Mouse (Mus musculus) testis, adult 2 months (tissue): ENCODE measurements around the gene Olfr1158. TPM values are rescaled to one million over a fixed set of nuclear protein-coding genes. Genes with fewer than 3 reads are reported as not detected.
"Not testable (repeated sequence)": the region's sequence is repeated elsewhere in the genome, so short reads cannot be mapped to it uniquely, and the experiment has no call there.

Source experiments
- H3K27ac ChIP-seq: fragments of 200-500 bp; 2 replicates; pipeline ENCODE4 v1.5.1; 2012; ENCODE audit warnings: low read depth, low read length; ENCODE audit not compliant: control insufficient read depth, insufficient read depth
- H3K27me3 ChIP-seq: fragments of 200-500 bp; 2 replicates; pipeline ENCODE4 v1.6.1; 2012; ENCODE audit warnings: mild to moderate bottlenecking, low read length, moderate library complexity; ENCODE audit not compliant: control insufficient read depth, insufficient read depth
- H3K36me3 ChIP-seq: fragments of 200-500 bp; 2 replicates; pipeline ENCODE4 v1.6.1; 2012; ENCODE audit warnings: mild to moderate bottlenecking, low read length; ENCODE audit not compliant: control insufficient read depth, insufficient read depth
- H3K4me1 ChIP-seq: fragments of 200-500 bp; 2 replicates; pipeline ENCODE4 v1.6.1; 2012; ENCODE audit warnings: low read length; ENCODE audit not compliant: control insufficient read depth, insufficient read depth
- H3K4me3 ChIP-seq: fragments of 200-500 bp; 2 replicates; pipeline ENCODE4 v1.5.1; 2012; ENCODE audit warnings: low read depth, mild to moderate bottlenecking, low read length, moderate library complexity, mixed read lengths; ENCODE audit not compliant: control insufficient read depth
- CTCF ChIP-seq: fragments of 200-500 bp; IDR thresholded peaks from 2 replicates; pipeline ENCODE4 v1.5.1; 2012; ENCODE audit warnings: low read depth, mild to moderate bottlenecking, inconsistent platforms, low read length, moderate library complexity; ENCODE audit not compliant: control insufficient read depth, insufficient read depth, insufficient replicate concordance
- POLR2A ChIP-seq: fragments of 200-500 bp; IDR thresholded peaks from 2 replicates; pipeline ENCODE4 v1.6.1; 2012; ENCODE audit warnings: low read depth, mild to moderate bottlenecking, inconsistent platforms, low read length, moderate library complexity; ENCODE audit not compliant: control insufficient read depth
- polyA plus RNA-seq: library from polyadenylated mRNA; depleted of rRNA; stranded (reverse); fragments of >200 nt; gene quantifications from 2 replicates; pipeline ENCODE4 v1.2.3, GENCODE M21; 2012; rRNA removed

The Olfr1158 gene
- polyA plus RNA-seq = not detected in 2 replicates

- no peak within 1 kb of the TSS for H3K27ac ChIP-seq
- no peaks in the 10 kb centered on the region for H3K27me3 ChIP-seq
- TF ChIP-seq POLR2A (no peak), CTCF (no peak)
- no peaks in the 10 kb centered on the region for H3K36me3 ChIP-seq
- H3K4me1 ChIP-seq = no peaks in the 10 kb centered on the region
- no peak within 1 kb of the TSS for H3K4me3 ChIP-seq
Observed at GRCm38 (mm10) chr2:87989813-87990212, at the start of gene Olfr1158. TSS of gene Olfr1158 (plus strand) at chr2:87990113.

- Histone ChIP-seq H3K36me3 (no peaks in the 10 kb centered on the region), H3K27me3 (no peaks in the 10 kb centered on the region), H3K27ac (no peak within 1 kb of the TSS)
Observed at GRCm38 (mm10) chr2:87945037-87945436, 44.9 kb upstream of the Olfr1158 start, which contains the start of gene Olfr1155. TSS of gene Olfr1155 (minus strand) at chr2:87945137.

GRCm38 (mm10) chr2:87953000-87953399 is 36.9 kb upstream of the Olfr1158 start, which contains the start of gene Olfr1156:
TSS of gene Olfr1156 (minus strand) at chr2:87953100.
- Histone ChIP-seq H3K27me3 (no peaks in the 10 kb centered on the region), H3K4me3 (no peak within 1 kb of the TSS), H3K36me3 (no peaks in the 10 kb centered on the region), H3K4me1 (no peaks in the 10 kb centered on the region), H3K27ac (no peak within 1 kb of the TSS)
- TF ChIP-seq POLR2A (no peak), CTCF (no peak)

More at GRCm38 (mm10) chr2:87945037-87945436, 44.9 kb upstream of the Olfr1158 start, which contains the start of gene Olfr1155:
- TF ChIP-seq POLR2A (no peak), CTCF (no peak)
- no peak within 1 kb of the TSS for H3K4me3 ChIP-seq
- H3K4me1 ChIP-seq = no peaks in the 10 kb centered on the region

- H3K4me1 ChIP-seq = no peaks in the 10 kb centered on the region
- no peak within 1 kb of the TSS for H3K27ac ChIP-seq
- no peak within 1 kb of the TSS for H3K4me3 ChIP-seq
- TF ChIP-seq CTCF (no peak), POLR2A (no peak)
- no peaks in the 10 kb centered on the region for H3K27me3 ChIP-seq
- no peaks in the 10 kb centered on the region for H3K36me3 ChIP-seq
Observed at GRCm38 (mm10) chr2:87968199-87968598, 21.7 kb upstream of the Olfr1158 start, which contains the start of gene Olfr1157. TSS of gene Olfr1157 (minus strand) at chr2:87968299.

GRCm38 (mm10) chr2:87974563-87974962 is 15.3 kb upstream of the Olfr1158 start, which contains the start of gene Olfr74:
TSS of gene Olfr74 (minus strand) at chr2:87974663.
- Histone ChIP-seq H3K4me3 (no peak within 1 kb of the TSS), H3K27me3 (no peaks in the 10 kb centered on the region), H3K27ac (no peak within 1 kb of the TSS), H3K4me1 (no peaks in the 10 kb centered on the region), H3K36me3 (no peaks in the 10 kb centered on the region)
- no peak for TF ChIP-seq POLR2A
- TF ChIP-seq CTCF = no peak

GRCm38 (mm10) chr2:88007515-88008318 is 17.8 kb downstream of the Olfr1158 start, which contains the start of gene Olfr1160:
TSS of gene Olfr1160 (minus strand) at chr2:88008268.
- no peak within 1 kb of the TSS for H3K27ac ChIP-seq
- H3K4me1 ChIP-seq = no peaks in the 10 kb centered on the region
- no peaks in the 10 kb centered on the region for H3K27me3 ChIP-seq
- H3K36me3 ChIP-seq = no peaks in the 10 kb centered on the region
- TF ChIP-seq CTCF (no peak), POLR2A (no peak)
- H3K4me3 ChIP-seq = no peak within 1 kb of the TSS

- H3K4me1 ChIP-seq, H3K4me3 ChIP-seq, H3K27ac ChIP-seq, H3K36me3 ChIP-seq, H3K27me3 ChIP-seq: not testable (repeated sequence)
Observed at GRCm38 (mm10) chr2:88022474-88022873, 32.6 kb downstream of the Olfr1158 start, which contains the start of gene Olfr1161. TSS of gene Olfr1161 (plus strand) at chr2:88022774.

GRCm38 (mm10) chr2:88037599-88037998 is 47.7 kb downstream of the Olfr1158 start, which contains the start of gene Olfr73:
TSS of gene Olfr73 (minus strand) at chr2:88037699.
- TF ChIP-seq POLR2A (no peak), CTCF (no peak)
- Histone ChIP-seq H3K4me3 (no peak within 1 kb of the TSS), H3K36me3 (no peaks in the 10 kb centered on the region), H3K27me3 (no peaks in the 10 kb centered on the region), H3K27ac (no peak within 1 kb of the TSS), H3K4me1 (no peaks in the 10 kb centered on the region)

Other genes starting within 250 kb of the Olfr1158 start
- gene Olfr1140, start 246.4 kb upstream of the Olfr1158 start, polyA plus RNA-seq = not detected in 2 replicates
- not detected in 2 replicates for gene Olfr1141, start 236.1 kb upstream of the Olfr1158 start, polyA plus RNA-seq
- gene Olfr152, start 210.6 kb upstream of the Olfr1158 start, polyA plus RNA-seq = not detected in 2 replicates
- not detected in 2 replicates for gene Olfr1143, start 189.5 kb upstream of the Olfr1158 start, polyA plus RNA-seq
- not detected in 2 replicates for gene Olfr1145, start 180.3 kb upstream of the Olfr1158 start, polyA plus RNA-seq
- not detected in 2 replicates for gene Olfr1148, start 159.6 kb upstream of the Olfr1158 start, polyA plus RNA-seq
- not detected in 2 replicates for gene Olfr1150-ps1, start 146.1 kb upstream of the Olfr1158 start, polyA plus RNA-seq
- gene Olfr1151, start 134.3 kb upstream of the Olfr1158 start, polyA plus RNA-seq = not detected in 2 replicates
- not detected in 2 replicates for gene Olfr1152, start 123.6 kb upstream of the Olfr1158 start, polyA plus RNA-seq
- not detected in 2 replicates for gene Olfr1153, start 95.2 kb upstream of the Olfr1158 start, polyA plus RNA-seq
- not detected in 2 replicates for gene Olfr1154, start 84.9 kb upstream of the Olfr1158 start, polyA plus RNA-seq
- gene Olfr1155, start 45.0 kb upstream of the Olfr1158 start, polyA plus RNA-seq = not detected in 2 replicates
- gene Olfr1156, start 37.0 kb upstream of the Olfr1158 start, polyA plus RNA-seq = not detected in 2 replicates
- gene Olfr1157, start 21.8 kb upstream of the Olfr1158 start, polyA plus RNA-seq = not detected in 2 replicates
- not detected in 2 replicates for gene Olfr74, start 15.4 kb upstream of the Olfr1158 start, polyA plus RNA-seq
- gene Olfr1160, start 18.2 kb downstream of the Olfr1158 start, polyA plus RNA-seq = not detected in 2 replicates
- gene Olfr1161, start 32.7 kb downstream of the Olfr1158 start, polyA plus RNA-seq = not detected in 2 replicates
- not detected in 2 replicates for gene Olfr73, start 47.6 kb downstream of the Olfr1158 start, polyA plus RNA-seq
- not detected in 2 replicates for gene Olfr1162, start 61.0 kb downstream of the Olfr1158 start, polyA plus RNA-seq
- gene Olfr1163, start 81.7 kb downstream of the Olfr1158 start, polyA plus RNA-seq = not detected in 2 replicates
- gene Olfr1164, start 103.9 kb downstream of the Olfr1158 start, polyA plus RNA-seq = not detected in 2 replicates
- not detected in 2 replicates for gene Olfr1166, start 138.2 kb downstream of the Olfr1158 start, polyA plus RNA-seq
- gene Olfr1167, start 165.1 kb downstream of the Olfr1158 start, polyA plus RNA-seq = not detected in 2 replicates
- gene Olfr1168, start 191.8 kb downstream of the Olfr1158 start, polyA plus RNA-seq = not detected in 2 replicates
- not detected in 2 replicates for gene Olfr1170, start 238.2 kb downstream of the Olfr1158 start, polyA plus RNA-seq